Mouse (Mus musculus) cortical plate, adult 2 months (tissue): ENCODE results near the gene Stx7.

Source experiments
- CTCF ChIP-seq: fragments of 200-500 bp; IDR thresholded peaks from 2 replicates; pipeline ENCODE4 v1.5.1; 2011; ENCODE audit warnings: mild to moderate bottlenecking, control low read depth, low read length; ENCODE audit not compliant: insufficient read depth; ENCODE audit errors: extremely low read depth
- POLR2A ChIP-seq: fragments of 200-500 bp; IDR thresholded peaks from 2 replicates; pipeline ENCODE4 v1.6.1; 2011; ENCODE audit warnings: mild to moderate bottlenecking, low read length, control low read depth; ENCODE audit not compliant: insufficient read depth; ENCODE audit errors: extremely low read depth

GRCm38 (mm10) chr10:24191977-24192376 is 42.9 kb downstream of the Stx7 start:
- TF ChIP-seq CTCF, result peak; percentile 33; the same call in 1 of the 2 replicates
- TF ChIP-seq POLR2A, result no peak
